ENCODE assay signal across 7 mouse cellular contexts in the genomic region with DNA sequence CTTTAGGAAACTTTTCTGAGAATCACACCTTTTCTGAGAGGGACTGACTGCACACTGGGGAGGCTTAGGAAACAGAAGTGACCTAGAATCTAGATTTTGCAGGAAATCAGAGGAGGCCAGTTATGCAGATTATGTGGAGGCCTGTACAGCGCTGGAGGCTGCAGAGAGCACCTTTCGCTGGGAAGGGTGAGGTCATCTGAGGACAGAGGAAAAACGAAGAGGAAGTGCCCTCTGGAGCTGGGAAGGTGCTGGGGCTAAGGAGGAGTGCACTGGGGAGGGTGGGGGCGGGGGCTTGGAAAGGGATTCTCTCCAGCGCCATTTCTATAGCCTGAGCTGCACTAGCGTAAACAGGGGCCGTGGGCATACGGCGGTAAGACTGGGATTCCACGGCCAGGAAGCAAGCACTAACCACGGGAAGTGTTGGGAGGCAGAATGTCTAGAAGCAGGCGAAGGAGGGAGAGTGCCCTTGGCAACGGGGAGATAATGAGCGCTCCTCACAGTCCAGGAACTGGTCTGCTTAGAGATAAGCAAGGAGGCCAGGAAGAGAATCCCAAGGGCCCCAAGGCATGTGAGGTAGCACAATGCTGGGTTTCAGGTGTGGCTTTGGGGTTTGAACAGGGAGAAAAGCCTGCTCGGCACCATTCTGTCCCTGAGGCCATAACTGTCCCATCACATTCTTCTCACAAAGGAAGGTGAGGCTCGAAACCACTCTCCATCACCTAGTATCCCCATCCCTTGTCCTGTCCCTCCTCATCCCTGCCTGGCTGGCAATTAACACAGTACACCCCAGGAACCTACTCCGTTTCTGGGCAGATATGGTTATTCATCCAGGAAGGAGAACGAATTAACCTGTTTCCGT.
DNase-seq lines count a peak whose midpoint lies in the region; ATAC-seq and TF ChIP-seq lines count a peak whose summit lies in the region.

No protein-coding gene starts in this region.

- no peaks in the 10 kb centered on the region for H3K36me3 ChIP-seq in embryonic facial prominence, embryonic 11.5 days (replicated peaks; ENCODE audit: control insufficient read depth, insufficient read depth, low read depth, low read length)
- H3K36me3 ChIP-seq in intestine, postnatal 0 days (ENCODE audit: control insufficient read depth, insufficient read depth): no peaks in the 10 kb centered on the region

- 0 out of 2 replicates have a peak, but pooled peaks have one; percentile 36 for ATAC-seq in embryonic facial prominence, embryonic 11.5 days (replicated peaks; ENCODE audit: insufficient number of reproducible peaks, low FRiP score, low TSS enrichment, low read depth)
- peak; percentile 80 for ATAC-seq in intestine, postnatal 0 days

- 10% methylated on average over 19 of the region's 19 CpGs for WGBS in embryonic facial prominence, embryonic 11.5 days
- WGBS in intestine, postnatal 0 days: 17% methylated on average over 19 of the region's 19 CpGs

- no peaks in the 10 kb centered on the region for H3K27me3 ChIP-seq in embryonic facial prominence, embryonic 11.5 days (ENCODE audit: control insufficient read depth, insufficient read depth, low read length)
- no peaks in the 10 kb centered on the region for H3K27me3 ChIP-seq in intestine, postnatal 0 days (replicated peaks; ENCODE audit: control insufficient read depth, insufficient read depth, low read length)

- DNase-seq in R1 (ENCODE audit: low read depth, low spot score): peak; percentile 75
- DNase-seq in embryonic facial prominence, embryonic 11.5 days (ENCODE audit: low spot score): peak; percentile 34
- peak; percentile 26 for DNase-seq in lung, postnatal 36 days
- no peak for DNase-seq in urinary bladder, postnatal 4 days (ENCODE audit: low spot score in 2 of 2)
- no peak for DNase-seq in layer of hippocampus, adult 11-12 months (ENCODE audit: low spot score)
- no peak for DNase-seq in left cerebral cortex, postnatal 4 days

- intact Hi-C loops in left cerebral cortex, postnatal 4 days (cut with DNase I): no loop called here

- no peak for TF ChIP-seq CTCF in intestine, postnatal 0 days (IDR thresholded peaks at IDR 0.05; ENCODE audit: low read depth)

- no peak overlapping the region for H3K4me3 ChIP-seq in embryonic facial prominence, embryonic 11.5 days (ENCODE audit: low read depth, low read length)
- H3K4me3 ChIP-seq in intestine, postnatal 0 days (ENCODE audit: low read depth, low read length): no peak overlapping the region

- H3K9ac ChIP-seq in embryonic facial prominence, embryonic 11.5 days (replicated peaks; ENCODE audit: low read length): peak overlapping the region; percentile 41
- H3K9ac ChIP-seq in intestine, postnatal 0 days (ENCODE audit: low read depth, low read length): 0 out of 2 replicates have a peak overlapping the region, but pooled peaks have one; percentile 17

- peaks cover 6% of the 10 kb centered on the region for H3K4me1 ChIP-seq in embryonic facial prominence, embryonic 11.5 days (ENCODE audit: control insufficient read depth, insufficient read depth, low read length)
- peaks cover 5% of the 10 kb centered on the region; the same call in 1 of the 2 replicates for H3K4me1 ChIP-seq in intestine, postnatal 0 days (replicated peaks; ENCODE audit: control insufficient read depth, insufficient read depth, low read length)

- H3K4me2 ChIP-seq in embryonic facial prominence, embryonic 11.5 days (ENCODE audit: low read depth, low read length): peak overlapping the region; percentile 24; the same call in 1 of the 2 replicates
- peak overlapping the region; percentile 57 for H3K4me2 ChIP-seq in intestine, postnatal 0 days (replicated peaks; ENCODE audit: low read depth)

- no peak overlapping the region; the same call in 1 of the 2 replicates for H3K27ac ChIP-seq in embryonic facial prominence, embryonic 11.5 days (replicated peaks; ENCODE audit: low read depth, low read length)
- 0 out of 2 replicates have a peak overlapping the region, but pooled peaks have one; percentile 1 for H3K27ac ChIP-seq in intestine, postnatal 0 days (ENCODE audit: low read depth, low read length)

- no peaks in the 10 kb centered on the region for H3K9me3 ChIP-seq in embryonic facial prominence, embryonic 11.5 days (replicated peaks; ENCODE audit: control insufficient read depth, low read length)
- H3K9me3 ChIP-seq in intestine, postnatal 0 days (ENCODE audit: control insufficient read depth): no peaks in the 10 kb centered on the region

Comparison
In these comparisons a context has a peak if more than half of its experiments do, and no peak if none do; other contexts are left out.
1. DNase-seq: peak in R1 (single experiment), embryonic facial prominence, embryonic 11.5 days (single experiment) and lung, postnatal 36 days (single experiment); none in urinary bladder, postnatal 4 days (0 of 2), layer of hippocampus, adult 11-12 months (single experiment) and left cerebral cortex, postnatal 4 days (single experiment).